ENCODE assay signal across 8 mouse cellular contexts in genomic region chr1:74587233-74587772, GRCm38 (mm10). TPM values are rescaled to one million over a fixed set of nuclear protein-coding genes. Genes with fewer than 3 reads are reported as not detected.
DNase-seq lines count a peak whose midpoint lies in the region; ATAC-seq and TF ChIP-seq lines count a peak whose summit lies in the region.

No protein-coding gene starts in this region.

- no peak for TF ChIP-seq POLR2A in small intestine, adult 2 months (IDR thresholded peaks at IDR 0.05; ENCODE audit: low read depth, low read length)

- peak; percentile 12 for ATAC-seq in kidney, embryonic 15.5 days (replicated peaks; ENCODE audit: low FRiP score)
- no peak for ATAC-seq in G1E (ENCODE audit: extremely low read depth, insufficient number of reproducible peaks, low FRiP score, poor library complexity, severe bottlenecking)
- ATAC-seq in limb, embryonic 13.5 days (ENCODE audit: low FRiP score, low read depth), result no peak

- peak overlapping the region; percentile 90 for H3K27ac ChIP-seq in kidney, embryonic 15.5 days
- peak overlapping the region; percentile 92 for H3K27ac ChIP-seq in forebrain, embryonic 10.5 days
- peak overlapping the region; percentile 78 for H3K27ac ChIP-seq in limb, embryonic 13.5 days
- H3K27ac ChIP-seq in small intestine, adult 2 months (ENCODE audit: insufficient read depth, low read depth, low read length), result peak overlapping the region; percentile 57

- peak overlapping the region; percentile 74 for H3K9ac ChIP-seq in kidney, embryonic 15.5 days
- H3K9ac ChIP-seq in limb, embryonic 13.5 days, result peak overlapping the region; percentile 80

- no peaks in the 10 kb centered on the region for H3K9me3 ChIP-seq in kidney, embryonic 15.5 days (replicated peaks)
- H3K9me3 ChIP-seq in G1E (replicated peaks), result no peaks in the 10 kb centered on the region
- no peaks in the 10 kb centered on the region for H3K9me3 ChIP-seq in forebrain, embryonic 10.5 days
- H3K9me3 ChIP-seq in limb, embryonic 13.5 days, result no peaks in the 10 kb centered on the region

- no peak for TF ChIP-seq CTCF in G1E (IDR thresholded peaks at IDR 0.05; ENCODE audit: low read depth, low read length)
- TF ChIP-seq CTCF in small intestine, adult 2 months (IDR thresholded peaks at IDR 0.05; ENCODE audit: extremely low read depth, insufficient read length, insufficient replicate concordance, low read depth, low read length), result no peak

- DNase-seq in kidney, postnatal 25 days, result no peak
- peak; percentile 20 for DNase-seq in G1E (ENCODE audit: low spot score)
- DNase-seq in forebrain, embryonic 10.5 days (ENCODE audit: extremely low spot score, low spot score), result no peak
- DNase-seq in urinary bladder, postnatal 25 days (ENCODE audit: low spot score), result no peak
- no peak for DNase-seq in gastrocnemius, adult 18-20 months (ENCODE audit: low spot score)

- H3K4me1 ChIP-seq in kidney, embryonic 15.5 days, result peaks cover 22% of the 10 kb centered on the region
- H3K4me1 ChIP-seq in G1E (ENCODE audit: insufficient read depth, low read depth, low read length), result peaks cover 56% of the 10 kb centered on the region
- H3K4me1 ChIP-seq in forebrain, embryonic 10.5 days, result peaks cover 30% of the 10 kb centered on the region
- H3K4me1 ChIP-seq in limb, embryonic 13.5 days, result peaks cover 28% of the 10 kb centered on the region
- H3K4me1 ChIP-seq in small intestine, adult 2 months (ENCODE audit: control insufficient read depth, insufficient read depth, insufficient read length, low read length), result peaks cover 2% of the 10 kb centered on the region; the same call in 1 of the 2 replicates

- H3K4me2 ChIP-seq in kidney, embryonic 15.5 days, result peak overlapping the region; percentile 82
- H3K4me2 ChIP-seq in limb, embryonic 13.5 days (replicated peaks), result peak overlapping the region; percentile 93

- peak overlapping the region; percentile 74 for H3K4me3 ChIP-seq in kidney, embryonic 15.5 days (replicated peaks)
- H3K4me3 ChIP-seq in G1E (ENCODE audit: low read depth, low read length), result peak overlapping the region; percentile 77
- H3K4me3 ChIP-seq in forebrain, embryonic 10.5 days, result peak overlapping the region; percentile 93
- H3K4me3 ChIP-seq in limb, embryonic 13.5 days, result peak overlapping the region; percentile 88
- H3K4me3 ChIP-seq in small intestine, adult 2 months (ENCODE audit: low read depth, low read length), result peak overlapping the region; percentile 90

- H3K36me3 ChIP-seq in kidney, embryonic 15.5 days, result peaks cover 47% of the 10 kb centered on the region
- peaks cover 68% of the 10 kb centered on the region for H3K36me3 ChIP-seq in G1E (replicated peaks)
- H3K36me3 ChIP-seq in forebrain, embryonic 10.5 days (replicated peaks), result peaks cover 54% of the 10 kb centered on the region
- H3K36me3 ChIP-seq in limb, embryonic 13.5 days, result peaks cover 46% of the 10 kb centered on the region
- H3K36me3 ChIP-seq in small intestine, adult 2 months (ENCODE audit: control insufficient read depth, insufficient read depth, low read length), result peaks cover 17% of the 10 kb centered on the region

- WGBS in kidney, embryonic 15.5 days, result under 1% methylated on average over 24 of the region's 24 CpGs
- WGBS in forebrain, embryonic 10.5 days, result under 1% methylated on average over 24 of the region's 24 CpGs
- under 1% methylated on average over 24 of the region's 24 CpGs for WGBS in limb, embryonic 13.5 days
- WGBS in small intestine, adult 2 months, result 2% methylated on average over 24 of the region's 24 CpGs

- no peaks in the 10 kb centered on the region for H3K27me3 ChIP-seq in kidney, embryonic 15.5 days
- H3K27me3 ChIP-seq in G1E (ENCODE audit: insufficient read depth, low read length), result no peaks in the 10 kb centered on the region
- H3K27me3 ChIP-seq in forebrain, embryonic 10.5 days (ENCODE audit: poor library complexity, severe bottlenecking), result no peaks in the 10 kb centered on the region
- no peaks in the 10 kb centered on the region for H3K27me3 ChIP-seq in limb, embryonic 13.5 days
- H3K27me3 ChIP-seq in small intestine, adult 2 months (ENCODE audit: control insufficient read depth, insufficient read depth, low read length), result no peaks in the 10 kb centered on the region

RNA-seq across cellular contexts. Expression of gene Zfp142, which starts 0.7 kb away (rescaled TPM):
- 7.5 and 8.4 TPM in 2 replicates for polyA plus RNA-seq in kidney, embryonic 15.5 days (2015; fragmentation: Nextera tagmentation; extraction: Ambion mirVana)
- total RNA-seq in G1E (2014; fragmentation: Nextera tagmentation), result 48.2 and 50.4 TPM in 2 replicates
- 11.4 and 13.1 TPM in 2 replicates for total RNA-seq in G1E (2017)
- polyA plus RNA-seq in G1E (2012), result 9.1 and 12.4 TPM in 2 replicates
- 9.7 and 10.8 TPM in 2 replicates for polyA plus RNA-seq in forebrain, embryonic 10.5 days (2016; fragmentation: Nextera tagmentation; extraction: Ambion mirVana)
- polyA plus RNA-seq in limb, embryonic 13.5 days (2015; fragmentation: Nextera tagmentation; extraction: Ambion mirVana), result 8.1 TPM in 2 replicates
- polyA plus RNA-seq in small intestine, adult 2 months (2012; rRNA removed), result 5.0 and 8.5 TPM in 2 replicates
- total RNA-seq in gastrocnemius, adult 18-20 months (2021), result 1 to 10 TPM; 8.7 to 9.7 TPM

RNA-seq across cellular contexts. Expression of gene Bcs1l, which starts 0.8 kb away (rescaled TPM):
- polyA plus RNA-seq in kidney, embryonic 15.5 days (2015; fragmentation: Nextera tagmentation; extraction: Ambion mirVana), result 15.7 and 17.8 TPM in 2 replicates
- total RNA-seq in G1E (2014; fragmentation: Nextera tagmentation) (36.5 and 45.8 TPM in 2 replicates), G1E (2017) (25.8 and 26.8 TPM in 2 replicates)
- polyA plus RNA-seq in G1E (2012), result 3.6 and 4.8 TPM in 2 replicates
- 16.8 and 18.1 TPM in 2 replicates for polyA plus RNA-seq in forebrain, embryonic 10.5 days (2016; fragmentation: Nextera tagmentation; extraction: Ambion mirVana)
- 16.5 and 16.6 TPM in 2 replicates for polyA plus RNA-seq in limb, embryonic 13.5 days (2015; fragmentation: Nextera tagmentation; extraction: Ambion mirVana)
- 5.3 and 5.9 TPM in 2 replicates for polyA plus RNA-seq in small intestine, adult 2 months (2012; rRNA removed)
- total RNA-seq in gastrocnemius, adult 18-20 months (2021), result 10 to 100 TPM; 20.6 to 21.6 TPM

RNA-seq across cellular contexts. Expression of gene Rnf25, which starts 13.9 kb away (rescaled TPM):
- 40.7 and 43.4 TPM in 2 replicates for polyA plus RNA-seq in kidney, embryonic 15.5 days (2015; fragmentation: Nextera tagmentation; extraction: Ambion mirVana)
- total RNA-seq in G1E (2014; fragmentation: Nextera tagmentation) (35.2 and 57.4 TPM in 2 replicates), G1E (2017) (48.5 and 80.6 TPM in 2 replicates)
- polyA plus RNA-seq in G1E (2012), result 23.1 and 24.1 TPM in 2 replicates
- polyA plus RNA-seq in forebrain, embryonic 10.5 days (2016; fragmentation: Nextera tagmentation; extraction: Ambion mirVana), result 37.7 and 40.0 TPM in 2 replicates
- 41.6 and 45.9 TPM in 2 replicates for polyA plus RNA-seq in limb, embryonic 13.5 days (2015; fragmentation: Nextera tagmentation; extraction: Ambion mirVana)
- 18.8 and 31.3 TPM in 2 replicates for polyA plus RNA-seq in small intestine, adult 2 months (2012; rRNA removed)
- total RNA-seq in gastrocnemius, adult 18-20 months (2021), result 10 to 100 TPM; 16.2 to 16.5 TPM

RNA-seq across cellular contexts. Expression of gene Stk36, which starts 13.9 kb away (rescaled TPM):
- 7.6 and 8.8 TPM in 2 replicates for polyA plus RNA-seq in kidney, embryonic 15.5 days (2015; fragmentation: Nextera tagmentation; extraction: Ambion mirVana)
- total RNA-seq in G1E (2014; fragmentation: Nextera tagmentation) (3.9 and 5.6 TPM in 2 replicates), G1E (2017) (1.5 and 1.6 TPM in 2 replicates)
- 0.46 and 0.88 TPM in 2 replicates for polyA plus RNA-seq in G1E (2012)
- polyA plus RNA-seq in forebrain, embryonic 10.5 days (2016; fragmentation: Nextera tagmentation; extraction: Ambion mirVana), result 12.0 and 17.6 TPM in 2 replicates
- 9.6 and 10.9 TPM in 2 replicates for polyA plus RNA-seq in limb, embryonic 13.5 days (2015; fragmentation: Nextera tagmentation; extraction: Ambion mirVana)
- 1.1 and 1.4 TPM in 2 replicates for polyA plus RNA-seq in small intestine, adult 2 months (2012; rRNA removed)
- total RNA-seq in gastrocnemius, adult 18-20 months (2021), result under 1 TPM; 0.27 to 0.28 TPM

RNA-seq across cellular contexts. Expression of gene Usp37, which starts 43.2 kb away (rescaled TPM):
- 33.2 and 34.3 TPM in 2 replicates for polyA plus RNA-seq in kidney, embryonic 15.5 days (2015; fragmentation: Nextera tagmentation; extraction: Ambion mirVana)
- total RNA-seq in G1E (2014; fragmentation: Nextera tagmentation), result 112 and 117 TPM in 2 replicates
- total RNA-seq in G1E (2017), result 72.2 and 89.3 TPM in 2 replicates
- polyA plus RNA-seq in G1E (2012), result 2.9 and 9.7 TPM in 2 replicates
- 53.2 TPM in 2 replicates for polyA plus RNA-seq in forebrain, embryonic 10.5 days (2016; fragmentation: Nextera tagmentation; extraction: Ambion mirVana)
- polyA plus RNA-seq in limb, embryonic 13.5 days (2015; fragmentation: Nextera tagmentation; extraction: Ambion mirVana), result 37.2 and 40.3 TPM in 2 replicates
- polyA plus RNA-seq in small intestine, adult 2 months (2012; rRNA removed), result 0.33 and 1.2 TPM in 2 replicates
- 1 to 10 TPM; 7.2 to 7.8 TPM for total RNA-seq in gastrocnemius, adult 18-20 months (2021)
